Mouse (Mus musculus) cortical plate, adult 2 months (tissue): ENCODE results near the gene Crk.

Experiments
- CTCF ChIP-seq: fragments of 200-500 bp; IDR thresholded peaks from 2 replicates; pipeline ENCODE4 v1.5.1; 2011; ENCODE audit warnings: mild to moderate bottlenecking, control low read depth, low read length; ENCODE audit not compliant: insufficient read depth; ENCODE audit errors: extremely low read depth
- POLR2A ChIP-seq: fragments of 200-500 bp; IDR thresholded peaks from 2 replicates; pipeline ENCODE4 v1.6.1; 2011; ENCODE audit warnings: mild to moderate bottlenecking, low read length, control low read depth; ENCODE audit not compliant: insufficient read depth; ENCODE audit errors: extremely low read depth

DNA sequence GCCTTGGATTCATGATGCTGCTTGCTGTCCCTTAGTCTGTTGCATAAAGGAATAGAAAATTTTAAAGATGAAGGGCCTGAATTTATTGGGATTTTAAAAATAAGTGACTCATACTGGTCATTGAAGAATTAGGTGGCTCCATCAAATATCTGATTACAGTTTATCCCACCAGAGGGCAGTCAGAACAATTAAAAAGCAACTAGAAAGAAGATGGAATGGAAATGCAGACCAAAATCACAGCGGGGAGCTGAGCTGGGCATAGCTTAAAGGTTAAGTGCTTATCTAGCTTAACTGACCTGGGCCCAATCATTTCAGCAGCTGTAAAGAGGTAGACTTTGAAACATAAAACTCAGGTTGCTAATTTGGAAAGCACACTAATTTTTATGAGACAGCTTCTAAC lies 71.5 kb downstream of the Crk start:
- TF ChIP-seq CTCF (no peak), POLR2A (no peak)
